In the genomic region with DNA sequence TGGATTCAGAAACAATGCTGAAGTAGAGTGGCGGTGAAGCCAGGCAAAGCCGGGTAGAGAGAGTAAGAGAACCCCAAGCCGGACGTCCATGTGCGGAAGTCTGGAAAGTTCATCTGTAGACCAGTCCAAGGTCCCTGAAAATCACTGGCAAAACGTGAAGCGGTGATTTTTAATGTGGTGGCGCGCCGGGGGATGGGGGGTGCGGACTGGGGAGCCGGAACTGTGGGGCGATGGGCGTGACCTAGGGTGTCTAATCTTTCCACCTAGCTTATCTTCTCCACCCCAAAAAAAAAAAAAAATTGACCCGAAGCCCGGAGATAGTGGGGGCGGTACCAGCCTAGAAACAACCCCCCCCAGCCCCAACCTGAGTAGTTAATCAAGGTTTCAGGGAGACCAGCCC, we compare ENCODE assay signal across 11 mouse cellular contexts. TPM values are rescaled to one million over a fixed set of nuclear protein-coding genes. Genes with fewer than 3 reads are reported as not detected.
DNase-seq lines count a peak whose midpoint lies in the region; ATAC-seq and TF ChIP-seq lines count a peak whose summit lies in the region.
"Had no signal": no experiment of that assay in that cellular context is flagged by ENCODE, and none has a peak within 500 bp of the region (broad histone marks: within the 10 kb centered on the region; RNA-seq: fewer than 3 reads in every experiment).

No protein-coding gene starts in this region.

- no peak for ATAC-seq in heart, postnatal 0 days (ENCODE audit: insufficient read depth, low read depth)
- no peak for ATAC-seq in forebrain, embryonic 14.5 days
- ATAC-seq in limb, embryonic 14.5 days (ENCODE audit: low FRiP score, low read depth) = no peak
- ATAC-seq in stomach, embryonic 15.5 days (ENCODE audit: insufficient read depth, low FRiP score, low read depth) = no peak
- ATAC-seq in megakaryocyte-erythroid progenitor cell, adult 5-6 weeks (replicated peaks; ENCODE audit: low FRiP score, low TSS enrichment, poor library complexity, severe bottlenecking) = no peak

- intact Hi-C loops in heart, adult 2 months (cut with DNase I) = no loop called here

- H3K4me3 ChIP-seq in heart, postnatal 0 days (ENCODE audit: low read depth, low read length) = peak overlapping the region; percentile 29
- no peak overlapping the region for H3K4me3 ChIP-seq in heart, adult 2 months
- H3K4me3 ChIP-seq in forebrain, embryonic 14.5 days (ENCODE audit: low read depth, low read length) = peak overlapping the region; percentile 28
- peak overlapping the region; percentile 15; the same call in 1 of the 2 replicates for H3K4me3 ChIP-seq in limb, embryonic 14.5 days (replicated peaks; ENCODE audit: low read length)
- peak overlapping the region; percentile 11; the same call in 1 of the 2 replicates for H3K4me3 ChIP-seq in stomach, embryonic 15.5 days (replicated peaks)

- H3K4me1 ChIP-seq in heart, postnatal 0 days (ENCODE audit: control insufficient read depth, insufficient read depth) = peaks cover 8% of the 10 kb centered on the region
- no peaks in the 10 kb centered on the region for H3K4me1 ChIP-seq in heart, adult 2 months (ENCODE audit: control insufficient read depth, insufficient read depth, low read length)
- peaks cover 22% of the 10 kb centered on the region for H3K4me1 ChIP-seq in forebrain, embryonic 14.5 days (ENCODE audit: control insufficient read depth, insufficient read depth, low read length)
- H3K4me1 ChIP-seq in limb, embryonic 14.5 days (ENCODE audit: control insufficient read depth, insufficient read depth, low read length) = peaks cover 7% of the 10 kb centered on the region
- H3K4me1 ChIP-seq in stomach, embryonic 15.5 days = peaks cover 17% of the 10 kb centered on the region

- no peaks in the 10 kb centered on the region for H3K79me2 ChIP-seq in heart, adult 2 months (replicated peaks; ENCODE audit: control insufficient read depth, insufficient read depth, low read length)

- TF ChIP-seq EP300 in heart, postnatal 0 days (IDR thresholded peaks at IDR 0.05; ENCODE audit: low read depth) = no peak
- no peak for TF ChIP-seq EP300 in heart, adult 2 months (IDR thresholded peaks at IDR 0.05; ENCODE audit: insufficient read depth, low read depth, low read length)

- no peak overlapping the region for H3K27ac ChIP-seq in heart, postnatal 0 days (ENCODE audit: low read depth)
- H3K27ac ChIP-seq in heart, adult 2 months = no peak overlapping the region
- peak overlapping the region; percentile 52; the same call in 1 of the 2 replicates for H3K27ac ChIP-seq in forebrain, embryonic 14.5 days (ENCODE audit: low read depth, low read length)
- no peak overlapping the region for H3K27ac ChIP-seq in limb, embryonic 14.5 days (replicated peaks; ENCODE audit: low read depth, low read length)
- no peak overlapping the region for H3K27ac ChIP-seq in stomach, embryonic 15.5 days

- no peak for TF ChIP-seq CTCF in heart, postnatal 0 days (IDR thresholded peaks at IDR 0.05; ENCODE audit: low read depth)
- no peak for TF ChIP-seq CTCF in heart, adult 2 months (IDR thresholded peaks at IDR 0.05)

- no peak overlapping the region for H3K9ac ChIP-seq in heart, postnatal 0 days (replicated peaks; ENCODE audit: low read depth, low read length)
- no peak overlapping the region for H3K9ac ChIP-seq in heart, adult 2 months (ENCODE audit: low read depth, low read length)
- H3K9ac ChIP-seq in forebrain, embryonic 14.5 days (ENCODE audit: low read length) = peak overlapping the region; percentile 54
- H3K9ac ChIP-seq in limb, embryonic 14.5 days (ENCODE audit: low read depth, low read length, severe bottlenecking) = no peak overlapping the region
- H3K9ac ChIP-seq in stomach, embryonic 15.5 days = no peak overlapping the region

- DNase-seq in heart, postnatal 0 days (ENCODE audit: low spot score) = no peak
- DNase-seq in heart, adult 2 months = no peak
- no peak for DNase-seq in forebrain, embryonic 14.5 days (ENCODE audit: low spot score)
- DNase-seq in limb, embryonic 14.5 days (ENCODE audit: low spot score) = no peak
- DNase-seq in kidney, postnatal 25 days = no peak
- no peak for DNase-seq in thymus, postnatal 25 days
- DNase-seq: heart, postnatal 36 days; right cerebral cortex, adult 18-20 months had no signal

- H3K27me3 ChIP-seq in heart, postnatal 0 days (ENCODE audit: control insufficient read depth, insufficient read depth, low read length) = peaks cover 89% of the 10 kb centered on the region
- H3K27me3 ChIP-seq in heart, adult 2 months (ENCODE audit: control insufficient read depth, insufficient read depth, low read length) = peaks cover 26% of the 10 kb centered on the region
- H3K27me3 ChIP-seq in forebrain, embryonic 14.5 days (replicated peaks; ENCODE audit: control insufficient read depth, insufficient read depth, low read length) = peaks cover 71% of the 10 kb centered on the region
- peaks cover 83% of the 10 kb centered on the region for H3K27me3 ChIP-seq in limb, embryonic 14.5 days (ENCODE audit: control insufficient read depth, insufficient read depth, low read length)
- H3K27me3 ChIP-seq in stomach, embryonic 15.5 days (replicated peaks) = peaks cover 81% of the 10 kb centered on the region

- 3% methylated on average over 17 of the region's 17 CpGs for WGBS in heart, postnatal 0 days
- WGBS in heart, adult 2 months = 2% methylated on average over 17 of the region's 17 CpGs
- WGBS in forebrain, embryonic 14.5 days = under 1% methylated on average over 17 of the region's 17 CpGs
- WGBS in limb, embryonic 14.5 days = under 1% methylated on average over 17 of the region's 17 CpGs
- WGBS in stomach, embryonic 15.5 days = 1% methylated on average over 17 of the region's 17 CpGs

- no peaks in the 10 kb centered on the region for H3K36me3 ChIP-seq in heart, postnatal 0 days (replicated peaks; ENCODE audit: control insufficient read depth, insufficient read depth, low read length)
- H3K36me3 ChIP-seq in heart, adult 2 months (ENCODE audit: control insufficient read depth, insufficient read depth, low read length) = no peaks in the 10 kb centered on the region
- no peaks in the 10 kb centered on the region for H3K36me3 ChIP-seq in forebrain, embryonic 14.5 days (ENCODE audit: control insufficient read depth, insufficient read depth, low read length)
- H3K36me3 ChIP-seq in limb, embryonic 14.5 days (ENCODE audit: control insufficient read depth, insufficient read depth, low read length) = no peaks in the 10 kb centered on the region
- no peaks in the 10 kb centered on the region for H3K36me3 ChIP-seq in stomach, embryonic 15.5 days

- TF ChIP-seq POLR2A in heart, adult 2 months (IDR thresholded peaks at IDR 0.05; ENCODE audit: insufficient read depth, low read depth, low read length) = no peak
- no peak for TF ChIP-seq POLR2A in limb, embryonic 14.5 days (IDR thresholded peaks at IDR 0.05; ENCODE audit: borderline replicate concordance, extremely low read depth, insufficient read depth, insufficient read length)

- H3K9me3 ChIP-seq in heart, postnatal 0 days (replicated peaks; ENCODE audit: control insufficient read depth, low read length) = no peaks in the 10 kb centered on the region
- no peaks in the 10 kb centered on the region for H3K9me3 ChIP-seq in forebrain, embryonic 14.5 days (replicated peaks; ENCODE audit: control insufficient read depth, low read length)
- no peaks in the 10 kb centered on the region for H3K9me3 ChIP-seq in limb, embryonic 14.5 days (ENCODE audit: control insufficient read depth, low read length)
- H3K9me3 ChIP-seq in stomach, embryonic 15.5 days = no peaks in the 10 kb centered on the region

- peak overlapping the region; percentile 31; the same call in 1 of the 2 replicates for H3K4me2 ChIP-seq in heart, postnatal 0 days (ENCODE audit: low read depth, low read length)
- H3K4me2 ChIP-seq in forebrain, embryonic 14.5 days (ENCODE audit: low read length) = peak overlapping the region; percentile 37
- no peak overlapping the region for H3K4me2 ChIP-seq in limb, embryonic 14.5 days (replicated peaks; ENCODE audit: low read depth, low read length, severe bottlenecking)
- peak overlapping the region; percentile 42 for H3K4me2 ChIP-seq in stomach, embryonic 15.5 days
- H3K4me2 ChIP-seq: liver, embryonic 11.5 days had no signal

RNA-seq across cellular contexts. Expression of a gene that starts 6.0 kb away (rescaled TPM):
- total RNA-seq in heart, postnatal 0 days (2014; rRNA removed; ENCODE audit: low replicate concordance) = not detected in 2 replicates
- not detected in 2 replicates for polyA plus RNA-seq in heart, postnatal 0 days (2015; fragmentation: Nextera tagmentation; extraction: Ambion mirVana)
- total RNA-seq in heart, adult 2 months (2021) = not detected
- polyA plus RNA-seq in heart, adult 2 months (2012; rRNA removed) = not detected in 2 replicates
- 3.5 and 5.1 TPM in 2 replicates for polyA plus RNA-seq in forebrain, embryonic 14.5 days (2014; fragmentation: Nextera tagmentation; extraction: Ambion mirVana)
- 0.05 TPM in 1 of 2 replicates, not detected in the other for polyA plus RNA-seq in limb, embryonic 14.5 days (2012; rRNA removed)
- not detected in 2 replicates for polyA plus RNA-seq in limb, embryonic 14.5 days (2014; fragmentation: Nextera tagmentation; extraction: Ambion mirVana)
- polyA plus RNA-seq in stomach, embryonic 15.5 days (2015; fragmentation: Nextera tagmentation; extraction: Ambion mirVana) = 0.14 and 0.17 TPM in 2 replicates
- not detected in 2 replicates for total RNA-seq in megakaryocyte-erythroid progenitor cell, adult 5-6 weeks (2014; fragmentation: Nextera tagmentation)
- total RNA-seq in megakaryocyte-erythroid progenitor cell, adult 5-6 weeks (2017) = not detected in 2 replicates
- total RNA-seq: heart, postnatal 36 days had no signal

RNA-seq across cellular contexts. Expression of a gene that starts 35.1 kb away (rescaled TPM):
- 17.0 and 30.3 TPM in 2 replicates for total RNA-seq in heart, postnatal 0 days (2014; rRNA removed; ENCODE audit: low replicate concordance)
- 20.7 TPM in 2 replicates for polyA plus RNA-seq in heart, postnatal 0 days (2015; fragmentation: Nextera tagmentation; extraction: Ambion mirVana)
- 1 to 10 TPM; 8.8 to 9.8 TPM for total RNA-seq in heart, adult 2 months (2021)
- 12.6 and 13.5 TPM in 2 replicates for polyA plus RNA-seq in heart, adult 2 months (2012; rRNA removed)
- 2.2 and 3.2 TPM in 2 replicates for polyA plus RNA-seq in forebrain, embryonic 14.5 days (2014; fragmentation: Nextera tagmentation; extraction: Ambion mirVana)
- polyA plus RNA-seq in limb, embryonic 14.5 days (2012; rRNA removed) = 1.2 and 1.3 TPM in 2 replicates
- 0.61 and 1.2 TPM in 2 replicates for polyA plus RNA-seq in limb, embryonic 14.5 days (2014; fragmentation: Nextera tagmentation; extraction: Ambion mirVana)
- 15.9 and 19.4 TPM in 2 replicates for polyA plus RNA-seq in stomach, embryonic 15.5 days (2015; fragmentation: Nextera tagmentation; extraction: Ambion mirVana)
- 59.5 and 72.1 TPM in 2 replicates for total RNA-seq in megakaryocyte-erythroid progenitor cell, adult 5-6 weeks (2014; fragmentation: Nextera tagmentation)
- 58.5 and 67.3 TPM in 2 replicates for total RNA-seq in megakaryocyte-erythroid progenitor cell, adult 5-6 weeks (2017)

RNA-seq across cellular contexts. Expression of a gene that starts 38.8 kb away (rescaled TPM):
- total RNA-seq in heart, postnatal 0 days (2014; rRNA removed; ENCODE audit: low replicate concordance) = not detected in 2 replicates
- not detected in 2 replicates for polyA plus RNA-seq in heart, postnatal 0 days (2015; fragmentation: Nextera tagmentation; extraction: Ambion mirVana)
- 1 to 10 TPM; 1.2 to 3.0 TPM for total RNA-seq in heart, adult 2 months (2021)
- polyA plus RNA-seq in heart, adult 2 months (2012; rRNA removed) = 5.6 and 10.9 TPM in 2 replicates
- polyA plus RNA-seq in forebrain, embryonic 14.5 days (2014; fragmentation: Nextera tagmentation; extraction: Ambion mirVana) = not detected in 2 replicates
- polyA plus RNA-seq in limb, embryonic 14.5 days (2012; rRNA removed) = 0.10 and 0.36 TPM in 2 replicates
- polyA plus RNA-seq in limb, embryonic 14.5 days (2014; fragmentation: Nextera tagmentation; extraction: Ambion mirVana) = not detected in 2 replicates
- 0.36 and 0.52 TPM in 2 replicates for polyA plus RNA-seq in stomach, embryonic 15.5 days (2015; fragmentation: Nextera tagmentation; extraction: Ambion mirVana)
- total RNA-seq in megakaryocyte-erythroid progenitor cell, adult 5-6 weeks (2014; fragmentation: Nextera tagmentation) = not detected in 2 replicates
- total RNA-seq in megakaryocyte-erythroid progenitor cell, adult 5-6 weeks (2017) = not detected in 2 replicates
- polyA plus RNA-seq: liver, embryonic 11.5 days had no signal
